Mouse (Mus musculus) lung, adult 2 months (tissue): ENCODE data around the gene Prex1. TPM values are rescaled to one million over a fixed set of nuclear protein-coding genes. Genes with fewer than 3 reads are reported as not detected.

ENCODE experiments used
- DNase-seq: peaks from one replicate; pipeline ENCODE4 v3.0.0; 2022
- H3K4me1 ChIP-seq: fragments of 200-500 bp; 2 replicates; pipeline ENCODE4 v1.6.1; 2011; ENCODE audit warnings: low read length; ENCODE audit not compliant: control insufficient read depth, insufficient read depth
- H3K4me3 ChIP-seq: fragments of 200-500 bp; replicated peaks from 2 replicates; pipeline ENCODE3; 2011; ENCODE audit warnings: low read depth, mild to moderate bottlenecking, control low read depth, low read length; ENCODE audit errors: extremely low read depth
- CTCF ChIP-seq: fragments of 200-500 bp; IDR thresholded peaks from 2 replicates; pipeline ENCODE4 v1.5.1; 2011; ENCODE audit warnings: mild to moderate bottlenecking, low read length, control low read depth; ENCODE audit not compliant: insufficient read depth
- POLR2A ChIP-seq: fragments of 200-500 bp; IDR thresholded peaks from 2 replicates; pipeline ENCODE4 v1.6.1; 2011; ENCODE audit warnings: low read depth, mild to moderate bottlenecking, control low read depth, low read length, borderline replicate concordance; ENCODE audit errors: extremely low read depth
- WGBS: fragments of 180-500 bp; shearing (Covaris S2); methylation state at CpG from one replicate; pipeline ENCODE4 v1.1.7; 2018; 5-methylcytosine and 5-hydroxymethylcytosine counted together
- polyA plus RNA-seq: library from polyadenylated mRNA; depleted of rRNA; stranded (reverse); fragments of >200 nt; gene quantifications from 2 replicates; pipeline ENCODE4 v1.2.3, GENCODE M21; 2012

Gene Prex1
- polyA plus RNA-seq, 1 experiment, result 61.1 TPM

DNA sequence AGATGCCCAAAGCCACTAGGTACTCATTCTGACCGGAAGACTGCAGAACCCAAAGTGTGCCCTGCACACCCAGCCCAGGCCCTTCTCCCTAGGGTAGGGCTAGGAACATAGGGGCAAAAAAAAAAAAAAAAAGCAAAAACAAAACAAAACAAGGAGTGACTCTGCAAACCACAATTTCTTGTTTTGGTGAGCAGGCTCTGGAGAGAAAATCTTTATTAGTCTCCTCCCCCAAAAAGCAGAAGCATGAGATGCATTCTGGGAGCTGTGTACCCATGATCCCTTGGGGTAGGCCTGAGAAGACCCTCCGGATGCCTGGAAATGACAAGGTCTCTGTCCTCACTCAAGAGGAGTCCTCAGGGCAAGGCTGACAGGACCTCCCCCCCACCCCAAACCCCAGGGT, 3.7 kb downstream of the Prex1 start:
- 88% methylated on average over 2 of the region's 2 CpGs for WGBS
- TF ChIP-seq CTCF, result no peak
- TF ChIP-seq POLR2A, result no peak
- Histone ChIP-seq H3K4me1 (peaks cover 10% of the 10 kb centered on the region), H3K4me3 (no peak overlapping the region)
- no peak for DNase-seq

DNA sequence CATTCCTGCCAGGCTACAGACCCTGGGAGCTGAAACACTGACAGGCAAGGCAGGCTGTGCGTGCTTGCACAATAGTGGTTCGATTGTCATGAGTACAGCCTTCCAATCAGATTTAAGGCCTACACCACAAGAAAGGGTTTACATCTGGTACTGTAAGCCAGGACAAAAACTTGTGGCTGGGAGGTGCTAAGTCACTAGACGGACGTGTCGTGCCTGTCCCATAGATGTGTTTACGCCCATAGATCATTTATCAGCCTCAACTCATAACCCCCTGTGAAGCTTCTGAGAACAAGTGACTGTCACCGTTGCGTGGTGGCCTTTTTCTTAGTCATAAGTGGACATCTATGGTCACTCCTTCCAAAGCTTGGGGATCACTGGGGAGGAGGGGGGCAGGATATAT, 5.3 kb downstream of the Prex1 start:
- Histone ChIP-seq H3K4me1 (0 out of 2 replicates have a peak, but pooled peaks cover 5% of the 10 kb centered on the region), H3K4me3 (no peak overlapping the region)
- whole genome bisulfite sequencing, result 77% methylated on average over 8 of the region's 8 CpGs
- no peak for DNase-seq
- no peak for TF ChIP-seq CTCF
- TF ChIP-seq POLR2A, result no peak

DNA sequence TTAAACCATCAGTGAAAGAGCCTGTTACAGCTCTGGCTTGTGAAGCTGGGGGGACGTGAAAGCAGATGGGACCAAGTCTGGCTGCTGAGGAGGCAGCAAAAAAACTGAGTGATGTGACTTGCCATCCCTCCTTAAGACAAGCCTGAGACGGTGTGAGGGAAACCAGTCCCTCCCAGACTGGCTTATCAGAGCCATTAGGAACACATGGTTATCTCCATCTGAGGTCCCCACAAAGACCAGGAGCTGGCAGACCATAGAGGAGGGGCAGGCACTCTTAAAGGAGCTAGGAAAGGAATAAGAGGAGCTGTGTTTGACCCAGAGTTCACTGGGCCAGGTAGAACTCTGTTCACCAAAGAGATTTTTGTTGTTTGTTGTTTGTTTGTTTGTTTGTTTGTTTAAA, 7.1 kb downstream of the Prex1 start:
- H3K4me1 ChIP-seq, result 0 out of 2 replicates have a peak, but pooled peaks cover 3% of the 10 kb centered on the region
- 70% methylated on average over 2 of the region's 2 CpGs for WGBS
- no peak for TF ChIP-seq POLR2A
- no peak for TF ChIP-seq CTCF
- no peak for DNase-seq
- H3K4me3 ChIP-seq, result no peak overlapping the region

DNA sequence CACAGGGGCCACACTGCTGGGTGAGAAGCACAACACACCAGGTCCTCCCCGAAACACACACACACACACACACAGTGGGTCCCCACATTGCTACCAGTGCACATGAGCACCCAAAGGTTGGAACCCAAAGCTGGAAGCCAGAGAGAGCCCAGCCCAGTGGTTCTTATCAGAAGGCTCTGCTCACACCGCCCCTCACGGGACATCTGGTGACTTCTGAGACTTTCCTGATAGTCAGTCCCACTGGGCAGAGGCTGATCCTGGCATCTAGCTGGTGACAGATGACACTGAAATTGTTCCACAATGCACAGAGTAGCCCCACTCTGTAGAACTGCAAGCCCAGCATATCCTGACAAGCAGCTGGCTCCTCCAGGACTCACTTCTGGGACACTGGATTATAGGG, 10.1 kb downstream of the Prex1 start:
- H3K4me1 ChIP-seq, result peaks cover 2% of the 10 kb centered on the region; the same call in 1 of the 2 replicates
- 73% methylated on average over 3 of the region's 3 CpGs for WGBS
- no peak overlapping the region for H3K4me3 ChIP-seq
- no peak for TF ChIP-seq POLR2A
- TF ChIP-seq CTCF, result no peak
- no peak for DNase-seq

DNA sequence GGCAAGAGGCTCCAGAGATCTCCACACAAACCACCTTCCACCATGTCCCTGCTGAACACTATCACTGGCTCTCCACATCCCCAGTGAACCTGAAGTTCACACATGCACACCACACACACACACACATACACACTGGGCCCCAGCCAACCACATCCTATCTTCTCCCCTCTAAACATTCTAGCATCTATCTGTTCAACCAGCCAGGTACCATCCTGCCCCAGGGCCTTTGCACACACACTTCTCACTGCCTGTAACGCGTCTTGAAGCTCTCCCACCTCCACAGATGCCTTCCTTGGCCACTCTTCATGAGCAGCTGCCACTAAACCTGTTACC, 11.6 kb downstream of the Prex1 start:
- H3K4me1 ChIP-seq, result peaks cover 2% of the 10 kb centered on the region; the same call in 1 of the 2 replicates
- DNase-seq, result no peak
- TF ChIP-seq POLR2A (no peak), CTCF (no peak)
- 98% methylated on average over 2 of the region's 2 CpGs for WGBS
- H3K4me3 ChIP-seq, result no peak overlapping the region

DNA sequence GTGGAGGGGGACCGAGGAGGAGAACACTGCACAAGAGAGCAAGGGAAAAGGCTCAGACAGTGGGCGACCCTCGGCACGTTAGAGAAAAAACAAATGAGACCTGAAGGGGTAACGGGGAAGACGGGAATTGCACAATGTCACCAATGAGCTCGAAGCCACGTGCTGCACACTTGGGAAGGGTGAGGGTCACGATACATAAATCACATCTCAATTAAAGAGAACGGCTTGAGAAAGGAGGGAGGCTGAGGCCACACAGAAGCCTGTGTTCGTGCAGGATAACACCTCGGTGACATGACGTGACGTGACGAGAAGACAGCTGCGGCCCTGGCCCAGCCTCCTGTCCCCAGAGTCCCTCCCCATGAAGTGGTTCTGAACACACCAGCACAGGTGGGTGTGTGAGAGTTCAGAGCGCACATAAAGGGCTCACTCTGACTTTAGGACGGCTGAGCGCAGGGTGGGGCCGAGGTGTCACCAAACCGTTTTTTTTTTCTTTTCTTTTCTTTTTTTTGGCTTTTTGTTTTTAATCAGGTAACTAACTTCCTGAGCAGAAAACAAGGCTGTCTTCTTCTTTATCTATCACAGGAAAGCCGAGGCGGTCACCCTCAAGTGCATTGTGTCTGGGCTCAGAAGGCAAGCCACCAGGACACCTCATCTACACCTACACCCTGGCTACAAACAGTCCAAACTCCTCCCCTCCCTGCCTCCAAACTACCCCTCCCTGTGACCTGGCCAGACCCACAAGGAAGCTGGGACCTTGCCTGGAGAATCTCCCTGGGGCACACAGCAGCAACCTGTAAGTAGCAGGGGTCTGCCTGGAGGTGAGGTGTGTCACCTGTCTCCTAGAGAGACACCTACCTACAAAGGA, 12.2 kb downstream of the Prex1 start:
- WGBS, result 68% methylated on average over 23 of the region's 23 CpGs
- DNase-seq, result no peak

DNA sequence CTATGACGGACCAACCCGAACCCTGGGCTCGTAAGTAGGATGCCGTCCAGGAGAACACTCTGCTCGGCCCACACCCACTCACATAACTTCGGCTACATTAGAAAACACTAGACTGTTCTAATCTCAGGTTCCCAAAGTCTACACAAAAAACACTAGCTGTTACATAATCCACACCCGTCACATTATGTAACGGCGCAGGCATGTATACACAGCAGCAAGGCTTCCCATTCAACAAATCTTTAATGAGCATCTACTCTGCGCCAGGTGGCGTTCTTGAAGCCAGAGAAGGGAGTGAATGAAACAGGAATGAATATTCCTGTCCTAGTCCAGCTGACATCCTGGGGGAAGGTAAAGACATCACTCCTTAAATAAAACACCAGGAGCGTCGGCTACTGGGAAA, 12.9 kb downstream of the Prex1 start:
- 59% methylated on average over 13 of the region's 13 CpGs for WGBS
- Histone ChIP-seq H3K4me3 (no peak overlapping the region), H3K4me1 (peaks cover 2% of the 10 kb centered on the region; the same call in 1 of the 2 replicates)
- no peak for DNase-seq
- TF ChIP-seq POLR2A (no peak), CTCF (no peak)

More for the DNA sequence above, 12.2 kb downstream of the Prex1 start:
- H3K4me3 ChIP-seq, result no peak overlapping the region
- H3K4me1 ChIP-seq, result peaks cover 2% of the 10 kb centered on the region; the same call in 1 of the 2 replicates
- TF ChIP-seq CTCF, result no peak
- TF ChIP-seq POLR2A, result no peak

DNA sequence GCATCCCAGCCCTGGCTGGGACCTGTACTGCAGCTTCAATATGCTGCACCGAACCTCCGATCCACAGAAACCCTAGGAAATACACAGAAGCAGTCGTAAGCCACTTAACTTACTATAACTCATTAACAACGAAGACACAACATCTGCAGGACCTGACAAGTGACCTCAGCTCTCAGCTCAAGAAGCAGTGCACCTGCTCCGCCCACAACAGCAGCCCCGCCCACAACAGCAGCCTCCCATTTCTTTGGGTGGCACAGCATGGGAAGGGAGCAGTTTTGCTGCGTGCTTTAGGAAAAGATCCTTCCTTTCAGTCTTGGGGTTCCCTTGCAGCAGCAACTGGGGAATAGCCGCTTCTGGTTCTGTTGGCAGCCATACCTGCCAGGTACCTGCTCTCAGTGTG, 13.5 kb downstream of the Prex1 start:
- Histone ChIP-seq H3K4me3 (no peak overlapping the region), H3K4me1 (peaks cover 2% of the 10 kb centered on the region; the same call in 1 of the 2 replicates)
- TF ChIP-seq CTCF (no peak), POLR2A (no peak)
- no peak for DNase-seq
- 70% methylated on average over 8 of the region's 8 CpGs for WGBS

DNA sequence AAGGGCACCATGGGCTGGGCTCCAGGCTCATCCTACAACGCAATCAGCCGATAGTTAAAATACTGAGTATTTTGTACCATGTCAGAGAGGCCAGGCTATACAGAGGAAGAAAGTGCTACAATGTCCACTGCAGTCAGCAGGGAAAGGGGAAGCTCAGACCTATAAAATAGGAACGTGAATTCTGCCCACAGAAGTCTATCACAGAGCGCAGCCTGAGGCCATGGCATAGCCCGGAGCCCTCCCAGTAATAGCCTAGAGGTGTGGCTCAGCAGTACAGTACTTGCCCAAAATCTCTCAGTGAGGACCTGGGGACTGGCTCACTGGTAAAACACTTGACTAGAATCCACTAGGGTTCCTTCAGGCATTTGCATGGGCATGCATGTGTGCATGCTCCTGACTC, 14.1 kb downstream of the Prex1 start:
- H3K4me1 ChIP-seq, result peaks cover 2% of the 10 kb centered on the region; the same call in 1 of the 2 replicates
- 83% methylated on average over 5 of the region's 5 CpGs for WGBS
- no peak for DNase-seq
- no peak overlapping the region for H3K4me3 ChIP-seq
- TF ChIP-seq CTCF, result no peak
- no peak for TF ChIP-seq POLR2A

DNA sequence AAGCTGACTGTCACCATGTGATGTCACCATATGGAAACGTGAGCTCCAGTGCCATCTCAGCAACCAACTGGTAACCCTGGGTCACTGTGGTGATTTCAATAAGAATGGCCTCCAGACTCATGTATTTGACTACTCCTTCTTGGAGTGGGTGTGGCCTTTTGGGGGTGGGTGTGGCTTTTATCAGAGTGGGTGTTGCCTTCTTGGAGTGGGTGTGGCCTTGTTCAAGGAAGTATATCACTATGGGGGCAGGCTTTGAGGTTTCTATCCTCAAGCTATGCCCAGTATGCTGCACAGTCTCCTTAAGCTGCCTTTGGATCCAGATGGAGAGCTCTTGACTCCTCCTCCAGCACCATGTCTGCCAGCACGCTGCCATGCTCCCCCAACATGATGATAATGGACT, 19.0 kb downstream of the Prex1 start:
- DNase-seq, result no peak
- 97% methylated on average over 2 of the region's 2 CpGs for whole genome bisulfite sequencing
- no peak for TF ChIP-seq CTCF
- no peak for TF ChIP-seq POLR2A

DNA sequence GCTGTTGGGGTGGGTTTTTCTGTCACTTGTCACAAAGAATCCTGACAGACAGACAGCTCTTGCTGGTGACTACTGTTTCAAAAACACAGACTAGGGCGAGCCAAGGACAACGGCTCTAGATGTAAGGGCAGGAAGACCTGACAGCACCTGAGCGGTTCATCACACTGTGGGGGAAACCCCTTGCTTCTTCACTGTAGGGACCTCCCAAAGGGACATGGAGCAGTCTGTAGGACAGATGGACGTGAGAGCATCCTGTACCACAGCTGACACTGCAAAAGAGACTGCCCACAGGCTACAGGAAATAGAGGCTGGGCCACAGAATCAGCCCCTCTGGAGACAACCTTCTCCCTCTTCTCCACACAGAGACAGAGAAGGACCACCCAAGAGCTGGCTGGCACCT, 20.2 kb downstream of the Prex1 start:
- DNase-seq, result no peak
- TF ChIP-seq CTCF (no peak), POLR2A (no peak)
- H3K4me1 ChIP-seq, result no peaks in the 10 kb centered on the region
- no peak overlapping the region for H3K4me3 ChIP-seq
- WGBS, result 77% methylated on average over 4 of the region's 4 CpGs

More for the DNA sequence above, 19.0 kb downstream of the Prex1 start:
- Histone ChIP-seq H3K4me1 (no peaks in the 10 kb centered on the region), H3K4me3 (no peak overlapping the region)
